ENCODE assay signal across 8 mouse cellular contexts in the genomic region with DNA sequence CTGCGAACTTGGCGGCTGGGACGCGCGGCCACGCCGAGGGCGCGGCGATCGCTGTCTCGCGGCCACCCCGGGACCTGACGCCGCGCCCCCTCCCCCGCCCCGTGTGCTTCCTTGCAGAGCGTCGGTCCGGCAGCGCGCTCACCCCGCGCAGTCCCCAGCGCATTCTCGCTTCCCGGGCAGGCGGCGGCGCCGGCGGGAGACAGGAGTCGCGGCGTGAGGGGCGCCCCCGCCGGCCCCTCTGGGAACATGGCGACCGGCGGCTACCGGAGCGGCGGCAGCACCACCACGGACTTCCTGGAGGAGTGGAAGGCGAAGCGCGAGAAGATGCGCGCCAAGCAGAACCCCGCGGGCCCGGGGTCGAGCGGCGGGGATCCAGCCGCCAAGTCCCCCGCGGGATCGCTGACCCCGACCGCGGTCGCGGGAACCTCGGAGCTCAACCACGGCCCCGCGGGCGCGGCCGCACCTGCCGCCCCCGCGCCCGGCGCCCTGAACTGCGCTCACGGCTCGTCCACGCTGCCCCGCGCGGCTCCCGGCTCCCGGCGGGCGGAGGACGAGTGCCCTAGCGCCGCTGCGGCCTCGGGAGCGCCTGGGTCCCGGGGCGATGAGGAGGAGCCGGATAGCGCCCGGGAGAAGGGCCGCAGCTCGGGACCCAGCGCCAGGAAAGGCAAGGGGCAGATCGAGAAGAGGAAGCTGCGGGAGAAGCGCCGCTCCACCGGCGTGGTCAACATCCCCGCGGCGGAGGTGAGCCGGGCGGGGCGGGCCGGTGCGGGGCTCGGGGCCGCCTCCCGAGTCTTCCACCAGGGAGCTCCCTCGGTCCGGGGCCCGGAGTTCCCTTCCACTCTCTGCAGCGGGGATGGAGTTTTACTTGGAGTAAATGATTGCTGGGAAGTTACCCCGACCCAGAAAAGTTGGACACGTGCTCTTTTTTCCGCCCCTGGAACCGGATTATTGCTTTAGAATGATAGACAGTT. TPM values are rescaled to one million over a fixed set of nuclear protein-coding genes. Genes with fewer than 3 reads are reported as not detected.
DNase-seq lines count a peak whose midpoint lies in the region; ATAC-seq and TF ChIP-seq lines count a peak whose summit lies in the region.

No protein-coding gene starts in this region.

- no peak for TF ChIP-seq POLR2A in cerebellum, adult 2 months (IDR thresholded peaks at IDR 0.05; ENCODE audit: borderline replicate concordance, insufficient read depth, low read length)
- TF ChIP-seq POLR2A in testis, adult 2 months (IDR thresholded peaks at IDR 0.05; ENCODE audit: control insufficient read depth, low read depth, low read length), result no peak

- H3K4me2 ChIP-seq in hindbrain, embryonic 15.5 days, result peak overlapping the region; percentile 98
- peak overlapping the region; percentile 96 for H3K4me2 ChIP-seq in limb, embryonic 11.5 days (ENCODE audit: low read depth, severe bottlenecking)
- peak overlapping the region; percentile 91 for H3K4me2 ChIP-seq in midbrain, embryonic 12.5 days (replicated peaks)

- WGBS in cerebellum, adult 2 months, result 1% methylated on average over 129 of the region's 129 CpGs
- WGBS in hindbrain, embryonic 15.5 days, result under 1% methylated on average over 109 of the region's 129 CpGs
- WGBS in limb, embryonic 11.5 days, result under 1% methylated on average over 101 of the region's 129 CpGs
- WGBS in midbrain, embryonic 12.5 days, result under 1% methylated on average over 101 of the region's 129 CpGs

- ATAC-seq in hindbrain, embryonic 15.5 days (ENCODE audit: low FRiP score, low read depth), result peak; percentile 68
- peak; percentile 46; the same call in 1 of the 2 replicates for ATAC-seq in limb, embryonic 11.5 days (ENCODE audit: insufficient number of reproducible peaks, low FRiP score, low TSS enrichment, low read depth)
- peak; percentile 48 for ATAC-seq in midbrain, embryonic 12.5 days (ENCODE audit: low FRiP score, low read depth)

- H3K27ac ChIP-seq in cerebellum, adult 2 months (ENCODE audit: insufficient read depth, low read length), result no peak overlapping the region
- peak overlapping the region; percentile 42 for H3K27ac ChIP-seq in hindbrain, embryonic 15.5 days (replicated peaks)
- no peak overlapping the region for H3K27ac ChIP-seq in limb, embryonic 11.5 days (replicated peaks; ENCODE audit: low read depth, low read length)
- peak overlapping the region; percentile 56; the same call in 1 of the 2 replicates for H3K27ac ChIP-seq in midbrain, embryonic 12.5 days (replicated peaks)
- H3K27ac ChIP-seq in testis, adult 2 months (ENCODE audit: control insufficient read depth, insufficient read depth, low read depth, low read length), result peak overlapping the region; percentile 42; the same call in 1 of the 2 replicates

- no peaks in the 10 kb centered on the region for H3K9me3 ChIP-seq in hindbrain, embryonic 15.5 days
- no peaks in the 10 kb centered on the region for H3K9me3 ChIP-seq in limb, embryonic 11.5 days (ENCODE audit: control insufficient read depth, low read length)
- H3K9me3 ChIP-seq in midbrain, embryonic 12.5 days, result no peaks in the 10 kb centered on the region

- H3K27me3 ChIP-seq in cerebellum, adult 2 months (ENCODE audit: control insufficient read depth, insufficient read depth, low read length), result no peaks in the 10 kb centered on the region
- H3K27me3 ChIP-seq in hindbrain, embryonic 15.5 days, result peaks cover 18% of the 10 kb centered on the region
- H3K27me3 ChIP-seq in limb, embryonic 11.5 days (ENCODE audit: control insufficient read depth, insufficient read depth, low read length), result peaks cover 9% of the 10 kb centered on the region
- H3K27me3 ChIP-seq in midbrain, embryonic 12.5 days, result peaks cover 24% of the 10 kb centered on the region
- H3K27me3 ChIP-seq in testis, adult 2 months (ENCODE audit: control insufficient read depth, insufficient read depth, low read length), result no peaks in the 10 kb centered on the region

- peak overlapping the region; percentile 63 for H3K9ac ChIP-seq in hindbrain, embryonic 15.5 days
- peak overlapping the region; percentile 32 for H3K9ac ChIP-seq in limb, embryonic 11.5 days (ENCODE audit: low read length)
- peak overlapping the region; percentile 79 for H3K9ac ChIP-seq in midbrain, embryonic 12.5 days (replicated peaks)

- DNase-seq in layer of hippocampus, adult 11-12 months (ENCODE audit: low spot score), result peak; percentile 10
- no peak for DNase-seq in layer of hippocampus, adult 8-10 months (ENCODE audit: low spot score in 2 of 2)
- DNase-seq in cerebellum, adult 2 months, result peak; percentile 35 to 52
- DNase-seq in gastrocnemius, adult 18-20 months (ENCODE audit: low spot score), result peak; percentile 9
- peak; percentile 71 for DNase-seq in limb, embryonic 11.5 days (ENCODE audit: low spot score)

- 0 out of 2 replicates have a peak, but pooled peaks cover 3% of the 10 kb centered on the region for H3K4me1 ChIP-seq in cerebellum, adult 2 months (ENCODE audit: control insufficient read depth, insufficient read depth, low read length)
- H3K4me1 ChIP-seq in hindbrain, embryonic 15.5 days (replicated peaks), result peaks cover 12% of the 10 kb centered on the region
- H3K4me1 ChIP-seq in limb, embryonic 11.5 days (ENCODE audit: control insufficient read depth, insufficient read depth, low read length), result 0 out of 2 replicates have a peak, but pooled peaks cover 5% of the 10 kb centered on the region
- peaks cover 14% of the 10 kb centered on the region for H3K4me1 ChIP-seq in midbrain, embryonic 12.5 days
- peaks cover 5% of the 10 kb centered on the region for H3K4me1 ChIP-seq in testis, adult 2 months (ENCODE audit: control insufficient read depth, insufficient read depth, low read length)

- H3K36me3 ChIP-seq in hindbrain, embryonic 15.5 days, result no peaks in the 10 kb centered on the region
- H3K36me3 ChIP-seq in limb, embryonic 11.5 days (ENCODE audit: control insufficient read depth, insufficient read depth, low read length), result no peaks in the 10 kb centered on the region
- H3K36me3 ChIP-seq in midbrain, embryonic 12.5 days, result no peaks in the 10 kb centered on the region
- H3K36me3 ChIP-seq in testis, adult 2 months (ENCODE audit: control insufficient read depth, insufficient read depth, low read length), result no peaks in the 10 kb centered on the region

- peak overlapping the region; percentile 76 for H3K4me3 ChIP-seq in cerebellum, adult 2 months (replicated peaks; ENCODE audit: insufficient read depth, low read depth, low read length)
- peak overlapping the region; percentile 72 for H3K4me3 ChIP-seq in hindbrain, embryonic 15.5 days
- peak overlapping the region; percentile 62 for H3K4me3 ChIP-seq in limb, embryonic 11.5 days (ENCODE audit: low read depth, low read length)
- peak overlapping the region; percentile 89 for H3K4me3 ChIP-seq in midbrain, embryonic 12.5 days
- peak overlapping the region; percentile 88 for H3K4me3 ChIP-seq in testis, adult 2 months (ENCODE audit: control insufficient read depth, low read depth, low read length)

- no peak for TF ChIP-seq CTCF in cerebellum, adult 2 months (IDR thresholded peaks at IDR 0.05; ENCODE audit: borderline replicate concordance, insufficient read depth, low read depth, low read length)
- TF ChIP-seq CTCF in testis, adult 2 months (IDR thresholded peaks at IDR 0.05; ENCODE audit: control insufficient read depth, insufficient read depth, insufficient replicate concordance, low read depth, low read length), result no peak

RNA-seq across cellular contexts. Expression of a gene that starts 0.9 kb away (rescaled TPM):
- total RNA-seq in layer of hippocampus, adult 8-10 months (2022), result 1 to 10 TPM; 2.7 to 4.2 (median 2.9) TPM
- polyA plus RNA-seq in cerebellum, adult 2 months (2012; rRNA removed), result 1.3 TPM in 2 replicates
- 1 to 10 TPM; 1.1 TPM for total RNA-seq in gastrocnemius, adult 18-20 months (2021)
- polyA plus RNA-seq in hindbrain, embryonic 15.5 days (2015; fragmentation: Nextera tagmentation; extraction: Ambion mirVana), result 3.8 TPM in 2 replicates
- polyA plus RNA-seq in limb, embryonic 11.5 days (2014; fragmentation: Nextera tagmentation; extraction: Ambion mirVana), result 4.9 TPM in 2 replicates
- 10.9 and 13.2 TPM in 2 replicates for polyA plus RNA-seq in midbrain, embryonic 12.5 days (2016; fragmentation: Nextera tagmentation; extraction: Ambion mirVana)
- polyA plus RNA-seq in testis, adult 2 months (2012; rRNA removed), result 0.91 and 1.9 TPM in 2 replicates

Comparison
In these comparisons a context has a peak if more than half of its experiments do, and no peak if none do; other contexts are left out.
1. DNase-seq: peak in layer of hippocampus, adult 11-12 months (single experiment), cerebellum, adult 2 months (2 of 2), gastrocnemius, adult 18-20 months (single experiment) and limb, embryonic 11.5 days (single experiment); none in layer of hippocampus, adult 8-10 months (0 of 2).
2. H3K27ac ChIP-seq: peak in hindbrain, embryonic 15.5 days (single experiment), midbrain, embryonic 12.5 days (single experiment) and testis, adult 2 months (single experiment); none in cerebellum, adult 2 months (single experiment) and limb, embryonic 11.5 days (single experiment).
3. Peak in every context shown above with its lines, with median percentiles within 50 percentile points of each other: H3K4me3 ChIP-seq, ATAC-seq, H3K4me2 ChIP-seq and H3K9ac ChIP-seq.